Mouse (Mus musculus): ENCODE measurements around the gene Cmtm7. TPM values are rescaled to one million over a fixed set of nuclear protein-coding genes. Genes with fewer than 3 reads are reported as not detected.
"Not testable (repeated sequence)": the region's sequence is repeated elsewhere in the genome, so short reads cannot be mapped to it uniquely, and the experiment has no call there.

Gene Cmtm7
- polyA plus RNA-seq, 1 experiment, result 63.7 TPM

DNA sequence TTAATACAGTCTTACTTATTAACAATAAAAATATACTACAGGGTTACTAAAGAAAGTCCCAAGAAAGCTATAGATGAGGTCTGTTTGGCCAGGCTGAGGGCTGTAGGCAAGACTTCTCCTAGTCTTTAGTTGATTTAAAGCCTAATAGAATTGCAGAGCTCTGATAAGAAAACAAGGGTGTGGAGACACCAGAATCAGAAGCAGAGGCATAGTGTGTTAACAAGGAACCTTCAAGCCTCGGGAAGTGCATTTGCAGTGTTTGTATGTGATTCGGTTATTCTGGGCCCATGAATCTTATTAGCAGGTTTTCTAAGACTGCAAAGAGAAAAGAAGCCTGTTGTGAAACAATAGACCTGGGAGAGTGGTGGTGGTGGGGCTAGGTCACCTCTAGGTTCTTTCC lies 48.4 kb downstream of the Cmtm7 start:
- TF ChIP-seq CTCF (IDR thresholded peaks at IDR 0.05; ENCODE audit: low read depth, low read length) (no peak), POLR2A (IDR thresholded peaks at IDR 0.05; ENCODE audit: insufficient read depth, low read length) (no peak), EP300 (IDR thresholded peaks at IDR 0.05; ENCODE audit: insufficient read depth, low read depth, low read length) (no peak)
- Histone ChIP-seq H3K9me3 (replicated peaks; ENCODE audit: control insufficient read depth, insufficient read depth, low read length, poor library complexity, severe bottlenecking) (no peaks in the 10 kb centered on the region), H3K9ac (ENCODE audit: low read depth, poor library complexity, severe bottlenecking) (no peak overlapping the region), H3K36me3 (ENCODE audit: control insufficient read depth, insufficient read depth, low read length, poor library complexity, severe bottlenecking) (no peaks in the 10 kb centered on the region), H3K4me3 (ENCODE audit: low read depth, low read length) (no peak overlapping the region), H3K27me3 (ENCODE audit: control insufficient read depth, insufficient read depth, low read length, poor library complexity, severe bottlenecking) (no peaks in the 10 kb centered on the region), H3K4me1 (ENCODE audit: control insufficient read depth, insufficient read depth, low read length) (peaks cover 2% of the 10 kb centered on the region), H3K27ac (ENCODE audit: insufficient read depth, low read length) (no peak overlapping the region)

DNA sequence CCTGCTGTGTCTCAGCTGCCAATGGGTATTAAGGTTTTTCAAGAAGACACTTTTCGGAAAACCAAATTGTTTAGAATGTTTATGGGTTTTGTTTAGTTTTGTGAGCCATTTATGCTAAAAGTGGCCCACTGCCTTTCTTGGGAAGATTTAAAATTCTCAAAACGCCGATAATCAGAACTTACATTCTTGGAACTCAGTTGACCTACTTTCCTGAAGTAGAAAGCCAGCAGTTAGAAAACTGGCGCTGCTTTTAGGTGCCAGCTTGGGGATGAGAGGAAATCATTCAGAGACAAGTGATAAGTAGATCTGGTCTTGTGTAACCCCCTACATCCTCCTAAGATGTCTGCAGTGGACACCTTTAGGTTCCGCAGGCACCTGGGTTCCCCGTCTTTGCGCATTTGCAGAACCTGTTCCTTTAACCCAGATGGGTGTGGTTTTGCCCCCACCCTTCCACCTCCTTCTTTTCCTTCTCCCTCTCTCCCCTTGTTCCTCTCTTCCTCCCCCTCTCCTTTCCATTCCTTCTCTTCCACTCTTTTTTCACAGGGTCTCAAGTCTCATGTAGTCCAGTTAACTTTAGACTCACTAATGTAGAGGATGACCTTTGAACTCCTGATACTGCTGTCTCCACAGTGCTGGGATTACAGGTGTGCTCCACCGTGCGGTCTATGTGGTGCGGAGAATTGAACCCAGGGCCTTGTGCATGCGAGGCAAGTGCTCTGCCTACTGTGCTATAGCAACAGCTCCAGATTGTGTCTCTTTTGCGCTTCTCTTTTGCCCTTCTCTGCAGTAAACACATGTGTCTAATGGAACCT lies 49.6 kb downstream of the Cmtm7 start:
- no peak for TF ChIP-seq POLR2A (IDR thresholded peaks at IDR 0.05; ENCODE audit: insufficient read depth, low read length)
- no peak for TF ChIP-seq EP300 (IDR thresholded peaks at IDR 0.05; ENCODE audit: insufficient read depth, low read depth, low read length)
- no peak for TF ChIP-seq CTCF (IDR thresholded peaks at IDR 0.05; ENCODE audit: low read depth, low read length)
- no peaks in the 10 kb centered on the region for H3K36me3 ChIP-seq (ENCODE audit: control insufficient read depth, insufficient read depth, low read length, poor library complexity, severe bottlenecking)
- H3K9me3 ChIP-seq (replicated peaks; ENCODE audit: control insufficient read depth, insufficient read depth, low read length, poor library complexity, severe bottlenecking), result no peaks in the 10 kb centered on the region
- H3K27me3 ChIP-seq (ENCODE audit: control insufficient read depth, insufficient read depth, low read length, poor library complexity, severe bottlenecking), result no peaks in the 10 kb centered on the region
- H3K4me3 ChIP-seq (ENCODE audit: low read depth, low read length), result peak overlapping the region; percentile 80
- H3K27ac ChIP-seq (ENCODE audit: insufficient read depth, low read length), result no peak overlapping the region
- peak overlapping the region; percentile 82 for H3K9ac ChIP-seq (ENCODE audit: low read depth, poor library complexity, severe bottlenecking)
- H3K4me1 ChIP-seq (ENCODE audit: control insufficient read depth, insufficient read depth, low read length), result peaks cover 5% of the 10 kb centered on the region

DNA sequence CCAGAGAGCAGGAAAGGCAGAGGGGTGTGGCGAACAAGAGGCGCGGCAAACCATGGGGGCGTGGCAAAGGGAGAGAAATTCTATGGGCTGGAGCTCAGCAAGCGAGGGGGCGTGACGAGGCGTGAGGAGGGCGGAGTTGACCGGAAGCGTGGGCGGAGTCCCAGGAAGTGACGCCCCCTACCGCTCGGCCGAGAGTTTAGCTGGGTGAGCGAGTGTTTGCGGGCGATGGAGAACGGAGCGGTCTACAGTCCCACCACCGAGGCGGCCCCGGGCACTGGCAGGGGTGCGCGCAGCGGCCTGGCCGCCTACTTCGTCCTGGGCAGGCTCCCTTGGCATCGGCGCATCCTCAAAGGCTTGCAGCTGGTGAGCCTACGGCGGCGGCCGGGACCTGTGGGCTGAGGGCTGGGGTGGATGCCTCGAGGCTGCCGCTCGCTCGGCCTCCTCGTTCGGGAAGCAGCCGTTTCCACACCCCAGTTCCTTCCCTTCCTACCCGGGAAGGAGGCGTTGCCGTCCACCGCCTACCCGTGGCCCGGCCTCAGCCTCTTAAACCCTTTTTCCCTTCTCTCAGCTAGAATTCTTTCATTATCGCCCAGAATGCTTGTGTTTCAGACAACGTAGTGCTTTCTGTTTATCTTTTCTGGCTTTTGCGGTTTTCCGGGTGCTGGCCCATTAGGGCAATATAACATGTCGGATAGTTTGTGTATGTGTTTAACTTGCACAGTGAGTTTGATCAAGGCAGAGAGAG lies 50.5 kb downstream of the Cmtm7 start, which contains the start of gene Cmtm6:
Gene Cmtm6 (plus strand): TSS at position 106 of the 745 bp plus-strand sequence.
- H3K4me1 ChIP-seq (ENCODE audit: control insufficient read depth, insufficient read depth, low read length), result peaks cover 5% of the 10 kb centered on the region

DNA sequence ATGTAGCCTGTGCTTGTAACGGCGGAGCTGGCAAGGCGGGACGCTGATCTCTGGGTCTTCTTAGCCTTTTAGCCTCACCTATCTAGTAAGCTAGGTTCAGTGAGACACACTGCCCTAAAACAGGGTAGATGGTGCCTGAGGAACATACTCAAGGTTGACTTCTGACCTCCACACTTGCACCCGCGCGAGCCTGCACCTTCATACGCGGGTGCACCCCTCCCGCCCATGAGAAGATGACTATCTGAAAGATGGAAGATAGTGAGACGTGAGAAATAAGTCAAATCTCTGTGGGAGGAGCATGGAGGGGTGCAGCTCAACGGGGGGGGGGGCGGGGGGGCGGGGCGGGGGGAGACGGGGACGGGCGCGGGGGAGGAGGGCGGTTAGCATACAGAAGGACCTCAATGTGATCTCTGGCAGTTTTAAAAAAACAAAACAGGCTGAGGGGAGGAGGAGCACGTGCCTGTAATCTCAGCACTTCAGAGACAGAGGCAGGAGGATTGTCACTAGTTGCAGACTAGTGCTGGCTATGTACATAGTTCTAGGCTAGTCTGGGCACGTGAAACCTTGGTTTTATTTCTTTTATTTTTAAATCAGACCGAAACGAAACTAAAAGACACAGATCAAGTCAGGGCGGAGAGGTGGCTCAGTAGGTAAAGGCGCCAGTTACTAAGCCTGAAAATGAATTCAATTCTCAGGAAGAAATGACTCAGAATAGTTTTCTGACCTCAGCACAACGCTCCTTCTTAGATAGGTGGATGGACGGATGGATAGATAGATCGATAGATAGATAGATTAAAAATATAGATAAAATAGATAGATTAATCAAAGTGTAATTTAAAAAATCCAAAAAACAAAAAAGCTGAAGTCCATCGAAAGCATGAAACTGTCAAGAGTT lies 51.5 kb downstream of the Cmtm7 start:
- peak overlapping the region; percentile 13; the same call in 1 of the 2 replicates for H3K9ac ChIP-seq (ENCODE audit: low read depth, poor library complexity, severe bottlenecking)

More for the DNA sequence above, 50.5 kb downstream of the Cmtm7 start, which contains the start of gene Cmtm6:
- H3K27me3 ChIP-seq (ENCODE audit: control insufficient read depth, insufficient read depth, low read length, poor library complexity, severe bottlenecking), result no peaks in the 10 kb centered on the region
- H3K4me3 ChIP-seq (ENCODE audit: low read depth, low read length), result peak within 1 kb of the TSS; percentile 80
- H3K27ac ChIP-seq (ENCODE audit: insufficient read depth, low read length), result peak within 1 kb of the TSS; percentile 72; the same call in 1 of the 2 replicates
- no peaks in the 10 kb centered on the region for H3K9me3 ChIP-seq (replicated peaks; ENCODE audit: control insufficient read depth, insufficient read depth, low read length, poor library complexity, severe bottlenecking)
- TF ChIP-seq CTCF (IDR thresholded peaks at IDR 0.05; ENCODE audit: low read depth, low read length) (peak; percentile 24), EP300 (IDR thresholded peaks at IDR 0.05; ENCODE audit: insufficient read depth, low read depth, low read length) (no peak; the same call in 1 of the 2 replicates), POLR2A (IDR thresholded peaks at IDR 0.05; ENCODE audit: insufficient read depth, low read length) (peak; percentile 89)
- H3K36me3 ChIP-seq (ENCODE audit: control insufficient read depth, insufficient read depth, low read length, poor library complexity, severe bottlenecking), result no peaks in the 10 kb centered on the region
- H3K9ac ChIP-seq (ENCODE audit: low read depth, poor library complexity, severe bottlenecking), result peak within 1 kb of the TSS; percentile 82

DNA sequence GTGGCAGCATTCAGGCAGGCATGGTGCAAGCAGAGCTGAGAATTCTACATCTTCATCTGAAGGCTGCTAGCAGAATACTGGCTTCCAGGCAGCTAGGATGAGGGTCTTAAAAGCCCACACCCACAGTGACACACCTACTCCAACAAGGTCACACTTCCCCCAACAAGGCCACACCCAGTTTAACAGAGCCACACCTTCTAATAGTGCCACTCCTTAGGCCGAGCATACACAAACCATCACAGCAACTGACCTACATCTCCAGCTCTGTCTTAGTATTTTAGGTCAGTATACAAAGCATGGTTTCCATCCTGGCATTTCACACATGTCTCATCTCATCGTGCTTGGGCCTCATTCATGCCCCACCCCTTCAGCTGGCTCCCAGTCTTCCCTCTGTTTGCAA lies 53.2 kb downstream of the Cmtm7 start:
- H3K4me3 ChIP-seq (ENCODE audit: low read depth, low read length); H3K4me1 ChIP-seq (ENCODE audit: control insufficient read depth, insufficient read depth, low read length); H3K9me3 ChIP-seq (replicated peaks; ENCODE audit: control insufficient read depth, insufficient read depth, low read length, poor library complexity, severe bottlenecking); H3K27me3 ChIP-seq (ENCODE audit: control insufficient read depth, insufficient read depth, low read length, poor library complexity, severe bottlenecking); H3K9ac ChIP-seq (ENCODE audit: low read depth, poor library complexity, severe bottlenecking); H3K36me3 ChIP-seq (ENCODE audit: control insufficient read depth, insufficient read depth, low read length, poor library complexity, severe bottlenecking): not testable (repeated sequence)
- peak overlapping the region; percentile 54; the same call in 1 of the 2 replicates for H3K27ac ChIP-seq (ENCODE audit: insufficient read depth, low read length)

More for the DNA sequence above, 51.5 kb downstream of the Cmtm7 start:
- TF ChIP-seq CTCF (IDR thresholded peaks at IDR 0.05; ENCODE audit: low read depth, low read length) (no peak), EP300 (IDR thresholded peaks at IDR 0.05; ENCODE audit: insufficient read depth, low read depth, low read length) (no peak), POLR2A (IDR thresholded peaks at IDR 0.05; ENCODE audit: insufficient read depth, low read length) (no peak)
- Histone ChIP-seq H3K36me3 (ENCODE audit: control insufficient read depth, insufficient read depth, low read length, poor library complexity, severe bottlenecking) (no peaks in the 10 kb centered on the region), H3K27me3 (ENCODE audit: control insufficient read depth, insufficient read depth, low read length, poor library complexity, severe bottlenecking) (no peaks in the 10 kb centered on the region), H3K9me3 (replicated peaks; ENCODE audit: control insufficient read depth, insufficient read depth, low read length, poor library complexity, severe bottlenecking) (no peaks in the 10 kb centered on the region), H3K4me1 (ENCODE audit: control insufficient read depth, insufficient read depth, low read length) (peaks cover 5% of the 10 kb centered on the region), H3K27ac (ENCODE audit: insufficient read depth, low read length) (peak overlapping the region; percentile 72; the same call in 1 of the 2 replicates), H3K4me3 (ENCODE audit: low read depth, low read length) (peak overlapping the region; percentile 37; the same call in 1 of the 2 replicates)

Measured in ES-Bruce4 (cell line).